Mouse (Mus musculus): ENCODE measurements at regions not wholly inside any gene's neighbourhood (a gene's known extent, or its start where the extent isn't known, plus 50 kb on each side); places are given as distances from the start of the nearest gene placed in this dataset.
"Not testable (repeated sequence)": the region's sequence is repeated elsewhere in the genome, so short reads cannot be mapped to it uniquely, and the experiment has no call there.

DNA sequence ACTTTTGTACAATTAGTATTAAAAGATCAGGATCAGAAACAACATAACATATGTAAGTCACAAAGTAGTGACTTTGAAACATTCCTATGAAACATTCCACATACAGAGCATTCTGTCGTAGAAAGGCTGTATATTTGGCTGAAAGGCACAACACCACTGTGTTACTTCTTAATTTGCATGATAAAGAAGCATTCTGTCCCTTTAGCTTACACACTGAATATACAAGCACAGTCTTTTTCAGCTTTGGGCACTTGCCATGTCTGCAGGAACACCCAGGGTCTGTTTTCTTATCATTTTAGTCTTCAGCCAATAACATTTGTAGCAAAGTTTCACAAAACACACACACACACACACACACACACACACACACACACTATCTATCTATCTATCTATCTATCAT, 82.2 kb upstream of the Klhl1 start:
- in situ Hi-C loops (cut with MboI; ENCODE audit: unreplicated experiment in 2 of 2) = not testable (repeated sequence)

GRCm38 (mm10) chr14:96592051-96592450, 73.1 kb upstream of the Klhl1 start:
- in situ Hi-C loops (cut with MboI; ENCODE audit: unreplicated experiment in 2 of 2) = no loop called here

Measured in v-Abl transformed pro-B cells (cell line).